Mouse (Mus musculus): Measurements from ENCODE around the gene Clca4a.
"Not testable (repeated sequence)": the region's sequence is repeated elsewhere in the genome, so short reads cannot be mapped to it uniquely, and the experiment has no call there.

Clca4a gene

GRCm38 (mm10) chr3:144974945-144975344, at the start of gene Clca4a:
TSS of gene Clca4a (minus strand) at chr3:144975045.
- DNase-seq (ENCODE audit: low spot score in 2 of 2), result no peak

DNA sequence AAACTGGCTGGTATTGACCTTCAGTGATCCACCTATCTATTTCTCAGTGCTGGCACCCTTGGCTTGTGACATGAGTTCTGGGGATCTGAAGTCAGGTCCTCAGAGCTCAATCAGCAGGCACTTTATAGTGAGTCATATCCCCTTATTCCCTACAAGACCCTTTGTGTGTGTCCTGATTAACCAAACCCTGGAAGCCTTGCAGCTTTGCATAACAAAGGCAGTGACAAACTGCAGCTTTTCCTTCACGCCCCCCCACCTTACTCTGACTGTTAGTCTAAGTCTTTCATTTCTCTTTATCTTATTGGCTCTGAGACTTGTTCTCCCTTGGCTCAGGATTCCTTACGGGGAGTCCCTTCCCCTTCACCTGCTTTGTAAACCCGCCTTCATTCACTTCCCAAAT, 43.0 kb upstream of the Clca4a start:
- no peak for DNase-seq (ENCODE audit: low spot score in 2 of 2)

- no peak for DNase-seq (ENCODE audit: low spot score in 2 of 2)
Measured at GRCm38 (mm10) chr3:145004422-145004821, 29.6 kb upstream of the Clca4a start.

- DNase-seq (ENCODE audit: low spot score in 2 of 2), result no peak
Measured at GRCm38 (mm10) chr3:145000912-145001311, 26.1 kb upstream of the Clca4a start.

GRCm38 (mm10) chr3:144993055-144993454, 18.2 kb upstream of the Clca4a start:
- no peak for DNase-seq (ENCODE audit: low spot score in 2 of 2)

DNA sequence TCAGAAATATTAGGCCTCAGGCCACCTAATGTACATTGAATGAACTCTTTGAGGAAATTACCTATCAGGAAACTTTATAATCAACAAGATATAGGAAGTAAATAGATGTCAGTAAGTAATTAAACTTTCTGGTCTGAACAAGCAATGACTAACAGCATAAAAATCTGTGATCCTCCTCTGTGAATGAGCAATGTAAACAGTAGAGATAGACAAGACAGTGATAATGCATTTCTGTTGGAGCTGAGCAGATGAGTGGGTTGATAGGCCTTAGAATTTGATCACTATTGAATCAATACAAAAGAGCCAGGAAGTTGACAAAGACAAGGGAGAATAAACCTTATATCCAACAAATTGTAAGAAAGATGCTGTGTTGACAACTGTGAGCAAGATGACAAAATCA, 17.8 kb upstream of the Clca4a start:
- no peak for DNase-seq (ENCODE audit: low spot score in 2 of 2)

DNA sequence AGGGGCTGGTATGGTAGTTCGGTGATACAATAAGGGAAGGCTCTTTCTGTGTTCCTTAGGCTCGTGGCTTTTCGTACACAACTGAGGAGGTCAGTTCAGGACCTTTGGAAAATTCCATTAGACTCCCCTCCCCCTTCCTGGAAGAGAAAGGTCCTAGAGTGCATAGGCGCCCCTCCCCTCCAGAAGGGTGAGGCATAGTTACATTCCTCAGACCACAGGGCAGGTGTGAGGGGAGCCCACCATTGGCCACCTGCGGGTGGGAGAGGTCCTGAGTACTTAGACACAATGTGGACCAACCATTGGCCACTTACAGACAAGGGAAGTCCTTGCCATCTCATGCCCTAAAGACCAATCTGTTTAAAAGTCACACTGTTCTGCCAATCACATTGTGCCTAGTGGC, 11.0 kb upstream of the Clca4a start:
- no peak for DNase-seq (ENCODE audit: low spot score in 2 of 2)

DNA sequence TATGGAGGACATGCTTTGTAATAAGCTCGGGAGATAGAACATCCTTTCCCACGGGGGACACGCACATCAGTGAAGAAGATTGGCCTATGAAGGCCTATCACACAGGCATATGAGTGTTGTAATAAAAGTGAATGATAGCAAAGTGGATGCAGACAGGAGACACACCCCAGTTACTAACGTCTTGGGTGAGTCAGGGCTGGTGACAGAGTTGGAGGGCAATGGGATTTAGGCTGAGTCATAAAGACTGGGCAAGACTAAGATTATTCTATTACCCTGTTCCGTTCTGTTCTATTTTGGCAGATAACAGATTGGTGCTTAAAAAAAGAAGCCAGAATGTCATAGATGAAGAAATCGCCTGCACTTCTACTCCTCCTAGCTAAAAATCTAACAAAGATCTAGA, 5.7 kb upstream of the Clca4a start:
- no peak for DNase-seq (ENCODE audit: low spot score in 2 of 2)

DNA sequence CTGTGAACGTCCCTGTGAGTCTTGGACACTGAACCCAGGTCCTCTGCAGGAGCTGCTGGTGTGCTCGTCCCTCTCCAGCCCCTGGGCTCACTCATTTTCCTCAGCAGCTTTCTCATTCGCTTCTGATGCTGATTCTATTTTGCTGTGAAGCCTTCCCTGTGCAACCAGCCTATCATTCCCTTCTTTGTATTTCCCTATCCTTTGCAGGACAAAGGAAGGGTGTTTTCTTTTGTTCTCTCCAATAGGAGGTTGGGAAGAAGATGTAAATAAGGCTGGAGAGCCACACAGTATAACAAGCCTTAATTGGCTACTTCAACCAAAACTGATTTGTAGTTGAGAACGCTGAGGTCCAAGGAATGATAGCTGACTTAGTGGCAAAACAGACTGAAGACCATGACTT, 2.8 kb upstream of the Clca4a start:
- DNase-seq (ENCODE audit: low spot score in 2 of 2), result no peak

- no peak for DNase-seq (ENCODE audit: low spot score in 2 of 2)
Measured at GRCm38 (mm10) chr3:144976091-144976490, 1.2 kb upstream of the Clca4a start.

GRCm38 (mm10) chr3:144971553-144972270, 3.1 kb downstream of the Clca4a start:
- no peak for DNase-seq (ENCODE audit: low spot score in 2 of 2)

DNA sequence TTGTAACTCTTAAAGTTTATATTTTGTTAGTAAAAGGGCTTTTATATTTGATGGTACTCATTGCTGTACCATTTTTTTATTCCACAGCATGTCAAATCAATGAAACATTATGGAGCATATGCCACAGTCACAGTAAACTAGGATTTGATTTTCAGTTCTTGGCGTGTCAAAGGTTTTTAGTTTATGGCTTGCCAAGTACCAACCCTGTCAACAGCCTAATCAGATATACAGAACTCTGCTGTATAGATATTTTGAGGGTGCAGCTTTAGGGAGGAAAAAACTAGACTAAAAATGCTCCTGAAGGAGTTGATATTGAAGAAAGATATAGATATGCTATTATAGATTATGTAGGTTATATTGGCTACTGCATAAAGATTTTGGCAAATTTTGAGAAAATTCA, 5.1 kb downstream of the Clca4a start:
- DNase-seq (ENCODE audit: low spot score in 2 of 2), result no peak

DNA sequence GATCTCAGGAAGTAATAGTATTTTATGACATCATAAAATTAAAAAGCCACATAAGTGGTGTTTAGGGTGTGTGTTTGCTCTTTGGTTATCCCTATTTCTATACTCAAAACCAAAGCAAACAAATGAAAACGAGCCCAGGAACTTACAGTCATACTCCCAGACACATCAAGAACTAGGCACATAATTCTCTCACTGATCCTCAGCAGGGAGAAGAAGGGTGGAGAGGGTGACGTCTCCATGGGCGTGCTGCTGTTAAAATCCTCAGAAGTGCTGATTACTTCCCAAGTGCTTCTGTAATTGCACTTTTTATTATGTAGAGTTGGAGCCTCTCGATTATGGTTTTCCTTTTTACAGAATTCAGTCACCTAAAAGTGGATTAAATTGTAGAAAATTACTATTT, 8.8 kb downstream of the Clca4a start:
- no peak for DNase-seq (ENCODE audit: low spot score in 2 of 2)

- no peak for DNase-seq (ENCODE audit: low spot score in 2 of 2)
Measured at GRCm38 (mm10) chr3:144950829-144951228, 24.0 kb downstream of the Clca4a start.

- DNase-seq (ENCODE audit: low spot score in 2 of 2), result not testable (repeated sequence)
Measured at GRCm38 (mm10) chr3:144947376-144947775, 27.5 kb downstream of the Clca4a start.

GRCm38 (mm10) chr3:144933625-144934024, 41.2 kb downstream of the Clca4a start:
- not testable (repeated sequence) for DNase-seq (ENCODE audit: low spot score in 2 of 2)

DNA sequence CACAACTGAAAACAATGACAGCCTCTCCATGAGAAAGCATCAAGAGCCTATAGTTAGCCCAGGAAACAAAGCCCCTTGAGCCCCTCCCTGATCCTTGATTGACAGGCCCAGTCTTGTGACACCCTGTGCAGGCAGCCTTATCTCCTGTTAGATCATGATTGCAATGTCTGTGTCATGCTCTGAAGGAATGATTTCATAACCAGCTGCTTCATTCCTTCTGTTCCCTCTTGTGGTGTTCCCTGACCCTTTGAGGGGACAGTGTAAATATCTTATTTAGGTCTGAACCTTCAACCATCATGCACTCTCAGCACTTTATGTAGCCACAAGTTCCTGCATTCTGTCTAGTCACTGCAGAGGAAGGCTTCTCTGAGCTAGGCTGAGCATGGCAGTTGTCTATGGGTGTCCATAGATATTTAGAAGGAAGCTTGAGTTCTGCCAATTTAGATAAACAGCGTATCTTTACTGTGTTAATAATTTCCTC, 41.8 kb downstream of the Clca4a start:
- DNase-seq (ENCODE audit: low spot score in 2 of 2), result no peak

DNA sequence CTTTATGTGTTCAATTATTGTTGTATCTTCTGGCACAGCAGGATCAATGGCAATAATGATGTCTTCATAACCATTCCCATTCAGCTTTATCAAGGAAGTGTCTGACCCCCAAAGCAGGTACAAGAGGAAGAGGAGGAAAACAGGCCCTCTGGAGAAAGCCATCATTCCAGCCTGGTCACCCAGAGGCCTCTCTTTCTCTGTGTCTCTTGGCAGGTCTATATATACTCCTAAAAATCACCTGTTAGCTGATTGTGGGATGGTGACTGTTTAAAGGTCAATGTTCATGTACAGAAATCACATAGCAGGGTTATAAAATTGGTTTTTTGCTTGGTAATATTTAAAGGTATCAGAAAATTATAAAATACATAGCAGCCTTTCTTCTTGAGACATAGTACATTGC, 42.5 kb downstream of the Clca4a start, which contains the start of gene Clca4b:
Clca4b (minus strand) TSS at position 195 of the 400 bp plus-strand sequence.
- no peak for DNase-seq (ENCODE audit: low spot score in 2 of 2)

GRCm38 (mm10) chr3:144914014-144914413, 60.8 kb downstream of the Clca4a start:
- DNase-seq (ENCODE audit: low spot score in 2 of 2), result no peak
